Mouse (Mus musculus): Measurements from ENCODE around the gene Yif1a.

DNA sequence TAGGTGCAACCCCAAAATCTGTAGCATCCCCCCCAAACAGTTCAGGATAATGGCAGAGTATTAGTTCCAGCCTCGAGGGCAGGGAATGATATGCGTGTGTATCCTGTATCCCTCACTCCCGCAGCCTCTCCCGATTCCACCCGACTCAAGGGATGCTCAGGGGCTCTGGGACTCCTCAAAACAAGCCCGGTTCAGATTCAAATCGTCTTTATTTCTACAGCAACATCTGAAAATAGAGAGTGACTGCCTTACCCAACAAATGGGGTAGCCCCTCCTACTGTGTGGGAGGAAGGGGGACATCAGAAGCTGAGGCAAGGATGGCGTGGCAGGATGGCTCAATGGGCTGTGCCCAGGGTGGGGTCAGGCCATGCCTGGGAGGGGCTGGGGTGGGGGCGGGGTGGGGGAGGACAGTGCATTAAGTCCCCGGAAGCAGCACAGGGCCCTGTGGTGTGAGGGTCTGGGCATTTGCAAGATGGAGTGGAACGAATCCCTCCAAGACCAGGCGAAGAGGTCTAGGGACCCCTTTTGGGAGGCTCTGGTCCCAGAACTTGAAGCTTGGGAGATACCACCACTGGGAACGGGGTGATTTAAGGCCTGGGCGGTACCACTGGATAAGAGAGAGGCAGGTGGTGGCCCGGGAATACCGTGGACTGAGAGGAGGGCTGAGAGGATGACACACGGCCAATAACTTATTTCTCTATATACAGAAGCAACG, 19.4 kb downstream of the Yif1a start:
- TF ChIP-seq EP300 (optimal IDR thresholded peaks at IDR 0.05): no peak
- TF ChIP-seq CTCF (IDR thresholded peaks at IDR 0.05; ENCODE audit: low read depth): no peak
